9 mouse cellular contexts compared by ENCODE assay signal in genomic region chr9:65392638-65393364, GRCm38 (mm10). TPM values are rescaled to one million over a fixed set of nuclear protein-coding genes. Genes with fewer than 3 reads are reported as not detected.
A peak's percentile ranks its signal among the peaks of the same experiment; 100 is the strongest.
DNase-seq lines count a peak whose midpoint lies in the region; ATAC-seq and TF ChIP-seq lines count a peak whose summit lies in the region.
"Had no signal": no experiment of that assay in that cellular context is flagged by ENCODE, and none has a peak within 500 bp of the region (broad histone marks: within the 10 kb centered on the region; RNA-seq: fewer than 3 reads in every experiment).

No protein-coding gene starts in this region.

- H3K27ac ChIP-seq in cortical plate, adult 2 months (ENCODE audit: insufficient read depth, low read length): no peak overlapping the region

- no peak for TF ChIP-seq POLR2A in cortical plate, adult 2 months (IDR thresholded peaks at IDR 0.05; ENCODE audit: extremely low read depth, insufficient read depth, low read length)

- intact Hi-C loops in heart, postnatal 14 days (cut with DNase I): loop anchor here (1.0 kb wide), 1 partner anchor 40 kb away; no protein-coding TSS in a partner anchor
- intact Hi-C loops in left cerebral cortex, postnatal 14 days (cut with DNase I): loop anchor here (1.0 kb wide), 1 partner anchor 40 kb away; no protein-coding TSS in a partner anchor

- H3K4me1 ChIP-seq in cortical plate, adult 2 months (ENCODE audit: control insufficient read depth, insufficient read depth, low read length): no peaks in the 10 kb centered on the region

- H3K4me3 ChIP-seq in cortical plate, adult 2 months (ENCODE audit: insufficient read depth, low read length): no peak overlapping the region

- TF ChIP-seq CTCF in cortical plate, adult 2 months (IDR thresholded peaks at IDR 0.05; ENCODE audit: extremely low read depth, insufficient read depth, low read length): peak; percentile 75

- peak; percentile 48 for DNase-seq in right cerebral cortex, adult 18-20 months
- DNase-seq in right cerebral cortex, postnatal 36 days (ENCODE audit: low spot score in 2 of 2): no peak
- peak; percentile 62 to 76 for DNase-seq in adrenal gland, adult 18-20 months (ENCODE audit: low spot score in 2 of 2)
- DNase-seq in heart, postnatal 14 days: peak; percentile 79 to 84
- peak; percentile 40 to 67 for DNase-seq in left cerebral cortex, postnatal 14 days (ENCODE audit: low spot score in 2 of 2)
- DNase-seq in thymus, postnatal 36 days: peak; percentile 54 to 59

- peak; percentile 58; the same call in 1 of the 2 replicates for ATAC-seq in monocyte, adult 5-6 weeks (replicated peaks; ENCODE audit: insufficient number of reproducible peaks, low FRiP score, low TSS enrichment, poor library complexity, severe bottlenecking)

RNA-seq across cellular contexts. Expression of gene Kbtbd13, which starts 1.3 kb away (rescaled TPM):
- total RNA-seq in adrenal gland, adult 18-20 months (2021): under 1 TPM; 0.17 to 0.26 TPM
- polyA plus RNA-seq in cortical plate, adult 2 months (2012; rRNA removed): 0.17 and 0.34 TPM in 2 replicates
- 1 to 10 TPM; 1.2 to 1.4 TPM for total RNA-seq in heart, postnatal 14 days (2021)
- total RNA-seq in left cerebral cortex, postnatal 14 days (2021): under 1 TPM in 1 of 2 experiments, not detected in 1; 0.15 TPM
- total RNA-seq in monocyte, adult 5-6 weeks (2017): 0.29 TPM in 1 of 3 replicates, not detected in the others

RNA-seq across cellular contexts. Expression of gene Rasl12, which starts 5.5 kb away (rescaled TPM):
- 10 to 100 TPM in 1 of 2 experiments, 1 to 10 TPM in 1; 5.7 to 31.8 TPM for total RNA-seq in adrenal gland, adult 18-20 months (2021)
- polyA plus RNA-seq in cortical plate, adult 2 months (2012; rRNA removed): 4.4 and 4.8 TPM in 2 replicates
- 10 to 100 TPM in 1 of 2 experiments, 1 to 10 TPM in 1; 9.7 to 11.6 TPM for total RNA-seq in heart, postnatal 14 days (2021)
- total RNA-seq in left cerebral cortex, postnatal 14 days (2021): 1 to 10 TPM; 2.6 to 3.3 TPM
- total RNA-seq in monocyte, adult 5-6 weeks (2017): 0.95 to 15.8 TPM (median 4.8 TPM) in 3 replicates

RNA-seq across cellular contexts. Expression of gene Slc51b, which starts 30.0 kb away (rescaled TPM):
- not detected for total RNA-seq in adrenal gland, adult 18-20 months (2021)
- not detected in 2 replicates for polyA plus RNA-seq in cortical plate, adult 2 months (2012; rRNA removed)
- not detected for total RNA-seq in heart, postnatal 14 days (2021)
- not detected for total RNA-seq in left cerebral cortex, postnatal 14 days (2021)
- total RNA-seq in monocyte, adult 5-6 weeks (2017): not detected in 3 replicates
- polyA plus RNA-seq: heart, embryonic 14.5 days had no signal

RNA-seq across cellular contexts. Expression of gene Ubap1l, which starts 32.0 kb away (rescaled TPM):
- total RNA-seq in adrenal gland, adult 18-20 months (2021): under 1 TPM; 0.45 to 0.86 TPM
- 6.5 and 7.7 TPM in 2 replicates for polyA plus RNA-seq in cortical plate, adult 2 months (2012; rRNA removed)
- under 1 TPM; 0.33 to 0.37 TPM for total RNA-seq in heart, postnatal 14 days (2021)
- 1 to 10 TPM; 3.3 to 3.7 TPM for total RNA-seq in left cerebral cortex, postnatal 14 days (2021)
- total RNA-seq in monocyte, adult 5-6 weeks (2017): not detected in 3 replicates
- polyA plus RNA-seq: heart, embryonic 14.5 days had no signal

RNA-seq across cellular contexts. Expression of gene Mtfmt, which starts 42.8 kb away (rescaled TPM):
- total RNA-seq in adrenal gland, adult 18-20 months (2021): 10 to 100 TPM; 10.9 to 12.4 TPM
- 19.0 and 20.4 TPM in 2 replicates for polyA plus RNA-seq in cortical plate, adult 2 months (2012; rRNA removed)
- 1 to 10 TPM; 6.9 to 7.1 TPM for total RNA-seq in heart, postnatal 14 days (2021)
- total RNA-seq in left cerebral cortex, postnatal 14 days (2021): 10 to 100 TPM; 16.3 to 18.5 TPM
- total RNA-seq in monocyte, adult 5-6 weeks (2017): 11.0 to 16.0 TPM (median 14.8 TPM) in 3 replicates

Comparison
In these comparisons a context has a peak if more than half of its experiments do, and no peak if none do; other contexts are left out.
1. DNase-seq: peak in right cerebral cortex, adult 18-20 months (single experiment), adrenal gland, adult 18-20 months (2 of 2), heart, postnatal 14 days (2 of 2), left cerebral cortex, postnatal 14 days (2 of 2) and thymus, postnatal 36 days (2 of 2); none in right cerebral cortex, postnatal 36 days (0 of 2).